Mouse (Mus musculus): ENCODE results near the gene Aldh3a2.

DNA sequence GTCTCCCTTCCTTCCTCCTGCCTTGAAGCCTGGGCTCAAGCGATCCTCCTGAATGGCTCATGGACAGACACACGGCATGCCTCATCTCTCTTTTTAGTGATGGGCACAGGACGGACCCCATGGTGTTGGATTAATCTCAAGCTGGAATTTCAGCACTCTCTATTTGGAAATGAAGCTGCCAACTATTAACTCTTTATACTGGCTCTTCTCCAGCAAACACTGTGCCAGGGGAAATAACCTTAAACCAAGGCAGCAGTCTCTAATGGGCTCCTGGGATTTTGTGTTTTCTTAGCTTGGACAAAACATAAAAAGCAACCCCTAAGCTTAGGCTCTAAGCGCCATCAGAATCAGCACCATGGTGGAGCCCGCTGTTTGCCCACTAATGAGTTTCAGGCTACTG, 3.1 kb upstream of the Aldh3a2 start:
- TF ChIP-seq CTCF (conservative IDR thresholded peaks at IDR 0.05; ENCODE audit: low read length), result no peak
- TF ChIP-seq NANOG (IDR thresholded peaks at IDR 0.05; ENCODE audit: borderline replicate concordance, low read length), result no peak

Measured in E14TG2a.4 (cell line).